Mouse (Mus musculus): Measurements from ENCODE around the gene Cnnm1.

Gene Cnnm1

GRCm38 (mm10) chr19:43530197-43530770 is 90.0 kb downstream of the Cnnm1 start:
- peak; percentile 82 for DNase-seq (ENCODE audit: extremely low spot score, low read depth, low spot score)

DNA sequence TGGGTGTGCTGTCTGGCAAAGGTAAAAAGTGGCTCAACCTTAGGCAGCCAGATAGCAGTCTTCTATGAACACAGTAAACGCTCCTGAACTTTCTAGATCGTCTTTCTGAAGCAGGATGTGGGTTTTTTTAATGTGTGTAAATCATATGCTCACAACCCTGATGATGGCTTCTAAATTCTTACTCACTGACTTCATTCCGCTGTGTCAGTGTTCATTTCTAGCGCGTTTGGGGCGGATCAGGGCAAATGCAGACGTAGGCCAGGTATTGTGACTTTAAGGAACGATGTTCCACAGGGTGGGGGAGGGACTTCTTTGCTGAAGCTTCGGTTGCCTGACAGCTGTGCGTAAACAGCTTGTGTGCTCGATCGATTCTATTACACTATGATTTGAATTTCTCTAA is 90.7 kb downstream of the Cnnm1 start:
- DNase-seq (ENCODE audit: extremely low spot score, low read depth, low spot score) = no peak

GRCm38 (mm10) chr19:43535372-43535771 is 95.1 kb downstream of the Cnnm1 start:
- DNase-seq (ENCODE audit: extremely low spot score, low read depth, low spot score) = no peak

DNA sequence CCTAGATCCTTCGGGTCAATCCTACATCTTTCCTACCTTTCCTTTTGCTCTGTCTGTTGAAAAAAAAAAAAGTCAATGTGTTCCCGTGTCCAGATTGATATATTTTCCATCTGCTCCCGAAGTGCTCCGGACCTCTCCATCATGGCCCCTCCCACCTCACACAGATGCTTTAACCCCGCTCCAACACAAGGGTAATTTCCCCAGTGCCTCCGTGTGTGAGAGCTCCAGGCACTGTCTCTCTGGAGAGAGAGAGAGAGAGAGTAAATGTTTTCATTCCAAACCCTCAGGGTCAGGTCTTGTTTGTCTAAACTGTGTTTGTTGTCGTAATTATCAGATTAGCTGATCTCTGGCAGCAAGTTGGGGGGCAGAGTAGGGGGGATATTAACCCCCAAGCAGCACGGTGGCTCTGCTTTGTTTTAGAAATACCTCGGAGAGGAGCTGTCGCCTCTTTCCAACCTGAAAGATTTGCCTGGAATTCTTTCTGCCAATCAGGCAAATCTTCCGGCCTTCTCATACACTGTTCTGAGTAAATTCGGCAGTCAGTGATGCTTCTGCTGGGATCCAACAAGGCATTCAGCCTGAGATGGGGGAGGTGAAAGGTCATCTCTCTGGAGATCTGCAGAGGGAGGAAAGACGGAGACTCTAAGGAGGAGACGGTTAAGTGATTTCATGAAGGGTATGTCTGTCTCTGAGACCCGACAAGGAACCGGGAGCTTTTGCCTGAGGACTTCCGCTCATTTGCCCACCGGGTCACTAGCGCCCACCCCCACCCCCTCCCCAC is 106.3 kb downstream of the Cnnm1 start:
- no peak for DNase-seq (ENCODE audit: extremely low spot score, low read depth, low spot score)

Data from hindlimb bud, embryonic 11.5 days (tissue).